27 mouse cellular contexts compared by ENCODE assay signal in genomic region chr4:132011619-132012018, GRCm38 (mm10).
DNase-seq lines count a peak whose midpoint lies in the region; ATAC-seq and TF ChIP-seq lines count a peak whose summit lies in the region.
"Had no signal": no experiment of that assay in that cellular context is flagged by ENCODE, and none has a peak within 500 bp of the region (broad histone marks: within the 10 kb centered on the region; RNA-seq: fewer than 3 reads in every experiment).

No protein-coding gene starts in this region.

- WGBS in hindbrain, embryonic 13.5 days = 61% methylated on average over 3 of the region's 3 CpGs
- WGBS in hindbrain, postnatal 0 days = 67% methylated on average over 3 of the region's 3 CpGs

- H3K9ac ChIP-seq in hindbrain, embryonic 13.5 days = no peak overlapping the region
- H3K9ac ChIP-seq in hindbrain, postnatal 0 days (replicated peaks; ENCODE audit: low read length) = no peak overlapping the region
- no peak overlapping the region for H3K9ac ChIP-seq in ES-Bruce4 (ENCODE audit: low read depth, poor library complexity, severe bottlenecking)
- H3K9ac ChIP-seq: embryonic facial prominence, embryonic 13.5 days; heart, embryonic 12.5 days; limb, embryonic 12.5 days; lung, embryonic 15.5 days; stomach, embryonic 15.5 days had no signal

- H3K27ac ChIP-seq in hindbrain, embryonic 13.5 days = 0 out of 2 replicates have a peak overlapping the region, but pooled peaks have one; percentile 42
- H3K27ac ChIP-seq in hindbrain, postnatal 0 days = no peak overlapping the region
- H3K27ac ChIP-seq in ES-Bruce4 (ENCODE audit: insufficient read depth, low read length) = no peak overlapping the region
- H3K27ac ChIP-seq: embryonic facial prominence, embryonic 13.5 days; gastrocnemius, adult 2 months; heart, adult 2 months; limb, embryonic 12.5 days; lung, embryonic 15.5 days; stomach, embryonic 15.5 days had no signal

- no peak for TF ChIP-seq CTCF in hindbrain, postnatal 0 days (IDR thresholded peaks at IDR 0.05; ENCODE audit: low read depth)
- TF ChIP-seq CTCF in ES-Bruce4 (IDR thresholded peaks at IDR 0.05; ENCODE audit: low read depth, low read length) = no peak

- peaks cover 5% of the 10 kb centered on the region for H3K36me3 ChIP-seq in hindbrain, embryonic 13.5 days
- no peaks in the 10 kb centered on the region for H3K36me3 ChIP-seq in hindbrain, postnatal 0 days (ENCODE audit: insufficient read depth, low read length)
- no peaks in the 10 kb centered on the region; the same call in 1 of the 2 replicates for H3K36me3 ChIP-seq in ES-Bruce4 (ENCODE audit: control insufficient read depth, insufficient read depth, low read length, poor library complexity, severe bottlenecking)
- H3K36me3 ChIP-seq: lung, embryonic 15.5 days; stomach, embryonic 15.5 days had no signal

- no peak for ATAC-seq in hindbrain, embryonic 13.5 days (ENCODE audit: low FRiP score)
- no peak for ATAC-seq in hindbrain, postnatal 0 days
- ATAC-seq: forebrain, embryonic 16.5 days; inflammation-experienced regulatory T-cells, adult 6 months; Patski had no signal

- TF ChIP-seq POLR2A in ES-Bruce4 (IDR thresholded peaks at IDR 0.05; ENCODE audit: insufficient read depth, low read length) = no peak

- peak; percentile 23 for DNase-seq in embryo, embryonic 10 days (ENCODE audit: low spot score)
- no peak for DNase-seq in embryo, embryonic 9.5 days (ENCODE audit: extremely low spot score)
- DNase-seq in hindbrain, postnatal 0 days (ENCODE audit: low spot score) = no peak
- peak; percentile 56 for DNase-seq in retina, embryonic 14.5 days (ENCODE audit: low spot score)
- no peak for DNase-seq in layer of hippocampus, adult 9-10 months (ENCODE audit: low spot score)
- DNase-seq: adrenal gland, postnatal 25 days; cerebellum, adult 18-20 months; cerebellum, postnatal 10 days; gastrocnemius, adult 2 months; heart, adult 2 months; kidney, adult 11 months; kidney, postnatal 14 days; right cerebral cortex, postnatal 25 days; thymus, postnatal 14 days had no signal

- no peaks in the 10 kb centered on the region for H3K9me3 ChIP-seq in hindbrain, embryonic 13.5 days
- H3K9me3 ChIP-seq in hindbrain, postnatal 0 days (ENCODE audit: low read length) = no peaks in the 10 kb centered on the region
- no peaks in the 10 kb centered on the region for H3K9me3 ChIP-seq in ES-Bruce4 (replicated peaks; ENCODE audit: control insufficient read depth, insufficient read depth, low read length, poor library complexity, severe bottlenecking)
- H3K9me3 ChIP-seq: embryonic facial prominence, embryonic 13.5 days; heart, embryonic 12.5 days; limb, embryonic 12.5 days; lung, embryonic 15.5 days; stomach, embryonic 15.5 days had no signal

- H3K27me3 ChIP-seq in hindbrain, embryonic 13.5 days = no peaks in the 10 kb centered on the region
- no peaks in the 10 kb centered on the region for H3K27me3 ChIP-seq in hindbrain, postnatal 0 days (ENCODE audit: insufficient read depth, low read length)
- H3K27me3 ChIP-seq in ES-Bruce4 (ENCODE audit: control insufficient read depth, insufficient read depth, low read length, poor library complexity, severe bottlenecking) = no peaks in the 10 kb centered on the region
- H3K27me3 ChIP-seq: CH12.LX; embryonic facial prominence, embryonic 13.5 days; heart, embryonic 12.5 days; limb, embryonic 12.5 days; lung, embryonic 15.5 days; Patski; stomach, embryonic 15.5 days had no signal

- no peak overlapping the region for H3K4me2 ChIP-seq in hindbrain, embryonic 13.5 days
- no peak overlapping the region for H3K4me2 ChIP-seq in hindbrain, postnatal 0 days (ENCODE audit: low read depth, low read length)
- H3K4me2 ChIP-seq: embryonic facial prominence, embryonic 13.5 days; heart, embryonic 12.5 days; limb, embryonic 12.5 days; lung, embryonic 15.5 days; stomach, embryonic 15.5 days had no signal

- peaks cover 11% of the 10 kb centered on the region for H3K4me1 ChIP-seq in hindbrain, embryonic 13.5 days (replicated peaks)
- no peaks in the 10 kb centered on the region for H3K4me1 ChIP-seq in hindbrain, postnatal 0 days (ENCODE audit: insufficient read depth, low read length)
- H3K4me1 ChIP-seq in ES-Bruce4 (ENCODE audit: control insufficient read depth, insufficient read depth, low read length) = no peaks in the 10 kb centered on the region
- H3K4me1 ChIP-seq: embryonic facial prominence, embryonic 13.5 days; lung, embryonic 15.5 days; stomach, embryonic 15.5 days had no signal

- no peak overlapping the region for H3K4me3 ChIP-seq in hindbrain, embryonic 13.5 days
- no peak overlapping the region for H3K4me3 ChIP-seq in hindbrain, postnatal 0 days (ENCODE audit: low read length)
- H3K4me3 ChIP-seq in ES-Bruce4 (ENCODE audit: low read depth, low read length) = no peak overlapping the region
- H3K4me3 ChIP-seq: embryonic facial prominence, embryonic 13.5 days; erythroblast, embryonic 14.5 days; gastrocnemius, adult 2 months; heart, adult 2 months; heart, embryonic 12.5 days; limb, embryonic 12.5 days; lung, embryonic 15.5 days; myocyte; stomach, embryonic 15.5 days had no signal

- TF ChIP-seq EP300 in ES-Bruce4 (IDR thresholded peaks at IDR 0.05; ENCODE audit: insufficient read depth, low read depth, low read length) = 0 out of 2 replicates have a peak, but pooled peaks have one; percentile 23

Comparison
In these comparisons a context has a peak if more than half of its experiments do, and no peak if none do; other contexts are left out.
1. DNase-seq: peak in embryo, embryonic 10 days (single experiment) and retina, embryonic 14.5 days (single experiment); none in embryo, embryonic 9.5 days (single experiment), hindbrain, postnatal 0 days (single experiment) and layer of hippocampus, adult 9-10 months (single experiment).